Mouse (Mus musculus) liver, embryonic 14.5 days (tissue): Measurements from ENCODE around the gene Ceacam1.

ENCODE experiments used
- CTCF ChIP-seq: IDR thresholded peaks from 2 replicates; pipeline ENCODE4 v1.5.1; 2016; ENCODE audit warnings: antibody characterized with exemption, low read depth, control low read depth
- EP300 ChIP-seq: IDR thresholded peaks from 2 replicates; pipeline ENCODE4 v1.6.1; 2016; ENCODE audit warnings: antibody characterized with exemption, low read depth

GRCm38 (mm10) chr7:25494649-25495048 is 17.2 kb upstream of the Ceacam1 start:
- TF ChIP-seq CTCF: no peak
- TF ChIP-seq EP300: no peak
